Mouse (Mus musculus) lung, adult 2 months (tissue): Measurements from ENCODE around the gene Sycp3.

ENCODE experiments used
- CTCF ChIP-seq: fragments of 200-500 bp; IDR thresholded peaks from 2 replicates; pipeline ENCODE4 v1.5.1; 2011; ENCODE audit warnings: mild to moderate bottlenecking, low read length, control low read depth; ENCODE audit not compliant: insufficient read depth
- POLR2A ChIP-seq: fragments of 200-500 bp; IDR thresholded peaks from 2 replicates; pipeline ENCODE4 v1.6.1; 2011; ENCODE audit warnings: low read depth, mild to moderate bottlenecking, control low read depth, low read length, borderline replicate concordance; ENCODE audit errors: extremely low read depth

DNA sequence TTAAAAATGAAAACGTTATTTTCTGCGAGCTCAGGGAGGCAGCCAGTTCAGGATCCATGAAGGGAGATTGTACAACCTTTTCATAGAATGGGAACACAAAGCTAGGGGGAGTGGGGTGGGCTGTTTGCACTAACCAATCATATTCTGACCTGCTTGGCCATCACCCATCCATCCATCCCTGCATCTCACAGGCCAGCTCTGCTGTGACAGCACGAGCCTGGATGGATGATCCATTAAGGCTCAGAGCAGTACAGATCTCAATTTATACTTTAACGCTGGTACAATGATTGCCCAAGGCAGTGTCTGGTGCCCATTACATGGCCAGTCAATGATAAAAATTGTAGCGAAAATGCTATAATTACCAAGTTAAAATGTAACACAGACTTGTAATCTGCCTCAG is 32.5 kb upstream of the Sycp3 start:
- TF ChIP-seq CTCF (no peak), POLR2A (no peak)
